15 mouse cellular contexts compared by ENCODE assay signal in the genomic region with DNA sequence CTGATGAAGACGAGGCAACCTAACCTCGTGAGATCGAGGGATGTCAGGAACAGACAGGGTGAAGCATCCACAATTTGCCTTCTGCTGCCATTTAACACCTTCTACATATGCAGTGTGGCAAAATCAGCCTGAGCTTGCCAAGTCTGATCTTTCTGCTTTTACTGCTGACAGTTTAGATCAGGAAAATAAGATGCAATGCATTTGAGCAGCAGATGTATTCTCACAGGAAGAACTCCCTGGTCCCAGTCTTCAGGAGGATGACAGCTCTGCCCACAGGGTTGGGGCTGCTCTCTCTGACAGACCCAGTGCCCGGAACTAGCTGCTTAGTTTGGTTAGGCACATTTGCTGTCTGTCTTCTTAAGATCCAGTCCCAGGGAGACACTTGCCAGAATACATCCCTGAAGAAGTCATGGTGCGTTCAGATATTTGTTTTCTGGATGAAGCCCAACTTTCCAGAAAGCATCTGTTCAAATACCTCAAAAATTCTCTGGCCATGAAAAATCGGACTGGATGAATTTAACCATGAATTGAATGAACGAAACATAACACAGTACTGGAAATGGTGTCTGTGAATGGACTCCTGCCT.
DNase-seq lines count a peak whose midpoint lies in the region; ATAC-seq lines count a peak whose summit lies in the region.
"Had no signal": no experiment of that assay in that cellular context is flagged by ENCODE, and none has a peak within 500 bp of the region (broad histone marks: within the 10 kb centered on the region; RNA-seq: fewer than 3 reads in every experiment).

No protein-coding gene starts in this region.

- no peak overlapping the region for H3K9ac ChIP-seq in midbrain, embryonic 16.5 days (ENCODE audit: low read depth, low read length)
- H3K9ac ChIP-seq in midbrain, embryonic 11.5 days (ENCODE audit: low read length), result no peak overlapping the region
- no peak overlapping the region for H3K9ac ChIP-seq in embryonic facial prominence, embryonic 15.5 days
- H3K9ac ChIP-seq: limb, embryonic 12.5 days had no signal

- H3K4me1 ChIP-seq in midbrain, embryonic 16.5 days (ENCODE audit: control insufficient read depth, insufficient read depth, low read length), result no peaks in the 10 kb centered on the region
- H3K4me1 ChIP-seq in midbrain, embryonic 11.5 days (ENCODE audit: control insufficient read depth, insufficient read depth, low read length), result no peaks in the 10 kb centered on the region
- peaks cover 11% of the 10 kb centered on the region for H3K4me1 ChIP-seq in embryonic facial prominence, embryonic 15.5 days
- H3K4me1 ChIP-seq: limb, embryonic 12.5 days had no signal

- no peak overlapping the region for H3K4me3 ChIP-seq in midbrain, embryonic 16.5 days (ENCODE audit: low read depth, low read length)
- no peak overlapping the region for H3K4me3 ChIP-seq in midbrain, embryonic 11.5 days (ENCODE audit: low read depth, low read length)
- H3K4me3 ChIP-seq in embryonic facial prominence, embryonic 15.5 days (replicated peaks), result no peak overlapping the region
- H3K4me3 ChIP-seq: limb, embryonic 12.5 days had no signal

- peak; percentile 56; the same call in 1 of the 2 replicates for ATAC-seq in midbrain, embryonic 16.5 days
- ATAC-seq in midbrain, embryonic 11.5 days (ENCODE audit: low FRiP score), result no peak
- peak; percentile 64; the same call in 1 of the 2 replicates for ATAC-seq in embryonic facial prominence, embryonic 15.5 days (ENCODE audit: insufficient number of reproducible peaks, low FRiP score, low TSS enrichment, low read depth)
- ATAC-seq: Patski had no signal

- DNase-seq in heart, adult 11 months, result peak; percentile 64
- DNase-seq in heart, adult 18-20 months, result no peak
- DNase-seq in midbrain, embryonic 11.5 days (ENCODE audit: low spot score, missing footprints), result no peak
- DNase-seq in left cerebral cortex, adult 9 months (ENCODE audit: low spot score in 2 of 2), result peak; percentile 61 to 62
- no peak for DNase-seq in urinary bladder, postnatal 25 days (ENCODE audit: low spot score)
- DNase-seq in gastrocnemius, adult 18-20 months (ENCODE audit: low spot score), result no peak
- DNase-seq: adrenal gland, adult 8-10 months; cerebellum, adult 11 months; kidney, postnatal 10 days; lung, adult 18-20 months; spleen, adult 18-20 months had no signal

- 67% methylated on average over 7 of the region's 7 CpGs for WGBS in midbrain, embryonic 16.5 days
- WGBS in midbrain, embryonic 11.5 days, result 87% methylated on average over 7 of the region's 7 CpGs
- 40% methylated on average over 7 of the region's 7 CpGs for WGBS in embryonic facial prominence, embryonic 15.5 days

- no peak overlapping the region for H3K4me2 ChIP-seq in midbrain, embryonic 16.5 days (ENCODE audit: low read length)
- no peak overlapping the region for H3K4me2 ChIP-seq in midbrain, embryonic 11.5 days
- H3K4me2 ChIP-seq in embryonic facial prominence, embryonic 15.5 days (replicated peaks), result no peak overlapping the region
- H3K4me2 ChIP-seq: limb, embryonic 12.5 days had no signal

- H3K27me3 ChIP-seq in midbrain, embryonic 16.5 days (ENCODE audit: control insufficient read depth, insufficient read depth, low read depth, low read length), result no peaks in the 10 kb centered on the region
- no peaks in the 10 kb centered on the region for H3K27me3 ChIP-seq in midbrain, embryonic 11.5 days (ENCODE audit: control insufficient read depth, insufficient read depth, low read length)
- H3K27me3 ChIP-seq in embryonic facial prominence, embryonic 15.5 days, result no peaks in the 10 kb centered on the region
- H3K27me3 ChIP-seq: Patski had no signal

- H3K27ac ChIP-seq in midbrain, embryonic 16.5 days (ENCODE audit: low read length), result no peak overlapping the region
- H3K27ac ChIP-seq in midbrain, embryonic 11.5 days (ENCODE audit: low read depth, low read length), result no peak overlapping the region
- H3K27ac ChIP-seq in embryonic facial prominence, embryonic 15.5 days (replicated peaks), result no peak overlapping the region
- H3K27ac ChIP-seq: limb, embryonic 12.5 days had no signal

- H3K9me3 ChIP-seq in midbrain, embryonic 16.5 days (replicated peaks; ENCODE audit: control insufficient read depth, low read length, poor library complexity, severe bottlenecking), result no peaks in the 10 kb centered on the region
- H3K9me3 ChIP-seq in midbrain, embryonic 11.5 days (ENCODE audit: control insufficient read depth, low read length), result no peaks in the 10 kb centered on the region
- H3K9me3 ChIP-seq in embryonic facial prominence, embryonic 15.5 days (replicated peaks), result no peaks in the 10 kb centered on the region
- H3K9me3 ChIP-seq: limb, embryonic 12.5 days had no signal

- no peaks in the 10 kb centered on the region for H3K36me3 ChIP-seq in midbrain, embryonic 16.5 days (ENCODE audit: control insufficient read depth, insufficient read depth, low read length)
- H3K36me3 ChIP-seq in midbrain, embryonic 11.5 days (ENCODE audit: control insufficient read depth, insufficient read depth, low read length), result no peaks in the 10 kb centered on the region
- no peaks in the 10 kb centered on the region for H3K36me3 ChIP-seq in embryonic facial prominence, embryonic 15.5 days
- H3K36me3 ChIP-seq: limb, embryonic 12.5 days had no signal

Comparison
In these comparisons a context has a peak if more than half of its experiments do, and no peak if none do; other contexts are left out.
1. DNase-seq: peak in heart, adult 11 months (single experiment) and left cerebral cortex, adult 9 months (2 of 2); none in heart, adult 18-20 months (0 of 2), midbrain, embryonic 11.5 days (single experiment), urinary bladder, postnatal 25 days (single experiment) and gastrocnemius, adult 18-20 months (single experiment).